Mouse (Mus musculus) CH12.LX (cell line): ENCODE measurements around the gene Trpt1.

Experiments used
- CHD2 ChIP-seq: IDR thresholded peaks from 2 replicates; pipeline ENCODE4 v1.6.1; 2011; ENCODE audit warnings: low read length, improper control_type of control experiment
- CTCF ChIP-seq, 2 experiments: IDR thresholded peaks in 1 of 2; conservative IDR thresholded peaks in 1 of 2; 2 replicates each; pipeline ENCODE4 v1.5.1; 2011 to 2012; ENCODE audit warnings: low read depth in 2 of 2, low read length in 2 of 2, improper control_type of control experiment in 1 of 2, inconsistent platforms in 1 of 2, mild to moderate bottlenecking in 1 of 2, moderate library complexity in 1 of 2
- GABPA ChIP-seq: IDR thresholded peaks from 2 replicates; pipeline ENCODE4 v1.6.1; 2012; ENCODE audit warnings: low read depth, low read length, improper control_type of control experiment, inconsistent platforms; ENCODE audit not compliant: insufficient replicate concordance
- HCFC1 ChIP-seq: IDR thresholded peaks from 2 replicates; pipeline ENCODE4 v1.6.1; 2012; ENCODE audit warnings: low read depth, mild to moderate bottlenecking, inconsistent platforms, low read length, improper control_type of control experiment
- JUN ChIP-seq: IDR thresholded peaks from 2 replicates; pipeline ENCODE4 v1.6.1; 2011; ENCODE audit warnings: low read depth, mild to moderate bottlenecking, low read length, improper control_type of control experiment, moderate library complexity; ENCODE audit not compliant: insufficient read depth
- SMC3 ChIP-seq: IDR thresholded peaks from 2 replicates; pipeline ENCODE4 v1.6.1; 2011; ENCODE audit warnings: low read depth, low read length, improper control_type of control experiment
- USF1 ChIP-seq: IDR thresholded peaks from 2 replicates; pipeline ENCODE4 v1.6.1; 2014; ENCODE audit warnings: low read depth, mild to moderate bottlenecking, inconsistent platforms, low read length, improper control_type of control experiment
- ZMIZ1 ChIP-seq: IDR thresholded peaks from 2 replicates; pipeline ENCODE4 v1.6.1; 2012; ENCODE audit warnings: low read depth, mild to moderate bottlenecking, inconsistent platforms, low read length, improper control_type of control experiment

DNA sequence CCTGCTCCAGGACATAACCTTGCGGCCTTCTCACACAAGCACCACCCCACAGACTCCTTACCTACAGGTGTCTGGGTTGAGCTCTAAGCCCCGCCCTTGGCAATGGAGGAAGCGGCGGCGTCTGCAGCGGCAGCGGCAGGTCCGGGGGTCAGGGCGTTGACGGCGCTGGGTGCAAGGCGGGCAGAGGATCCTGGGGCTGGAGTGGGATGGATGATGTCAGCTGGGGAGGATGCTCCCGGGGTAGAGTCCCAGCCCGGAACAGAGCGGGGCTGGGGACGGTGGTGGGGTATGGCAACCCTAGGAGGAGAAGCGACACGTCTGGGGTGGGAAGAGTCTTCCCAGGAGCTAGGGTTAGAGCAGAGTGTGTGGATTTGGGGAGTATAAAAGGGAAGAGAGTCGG lies 10.6 kb upstream of the Trpt1 start:
- TF ChIP-seq JUN (no peak), GABPA (no peak), CTCF (conservative IDR thresholded peaks at IDR 0.05 in 1 of 2, IDR thresholded peaks at IDR 0.05 in 1 of 2; ENCODE audit: low read depth in 2 of 2, low read length in 2 of 2) (no peak), CHD2 (no peak), ZMIZ1 (no peak), SMC3 (no peak), USF1 (no peak), HCFC1 (no peak)
